Mouse (Mus musculus): ENCODE measurements at regions not wholly inside any gene's neighbourhood (a gene's known extent, or its start where the extent isn't known, plus 50 kb on each side); places are given as distances from the start of the nearest gene placed in this dataset.

DNA sequence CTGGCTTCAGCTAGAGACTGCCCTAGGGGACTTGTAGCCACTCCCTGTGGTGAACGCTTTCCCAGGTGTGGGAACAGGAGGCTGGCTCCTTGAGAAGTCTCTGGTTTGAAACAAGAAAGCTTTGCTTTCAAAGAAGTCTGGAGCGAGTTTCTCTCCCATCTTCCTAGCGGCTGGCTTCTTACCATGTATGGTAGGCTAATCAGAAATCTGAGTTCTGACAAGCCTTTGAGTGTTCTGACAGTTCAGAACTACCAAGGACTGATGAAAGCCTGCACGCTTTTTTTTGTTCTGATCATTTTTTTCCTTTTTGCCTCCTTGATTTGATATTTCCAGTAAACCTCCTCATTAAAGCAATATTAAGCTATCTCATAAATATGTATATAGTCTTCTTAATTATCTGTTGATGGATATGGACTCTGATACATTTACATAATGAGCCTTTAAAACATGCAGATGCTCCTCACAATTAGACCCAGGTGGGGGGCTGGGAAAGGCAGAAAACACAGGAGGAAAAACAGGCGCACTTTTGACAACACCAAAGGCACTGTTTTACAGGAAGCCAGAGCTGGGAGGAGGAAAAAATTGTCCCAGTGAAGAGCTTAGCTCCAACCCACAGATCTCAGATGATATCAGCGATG, 95.7 kb upstream of the Plxnc1 start:
- TF ChIP-seq CTCF (IDR thresholded peaks at IDR 0.05; ENCODE audit: borderline replicate concordance, control insufficient read depth, extremely low read depth, insufficient read depth, low read length, poor library complexity) (no peak), POLR2A (IDR thresholded peaks at IDR 0.05; ENCODE audit: control insufficient read depth, extremely low read depth, insufficient read depth, low read length, poor library complexity) (no peak)

Data from thymus, adult 2 months (tissue).